Mouse (Mus musculus) kidney, postnatal 0 days (tissue): Measurements from ENCODE around the gene Echdc1. TPM values are rescaled to one million over a fixed set of nuclear protein-coding genes. Genes with fewer than 3 reads are reported as not detected.

Experiments used
- ATAC-seq: fragments of 200-750 bp; cut with Nextera tagmentation; replicated peaks from 2 replicates; pipeline ENCODE4 v1.8.0; 2017; ENCODE audit warnings: low read depth, moderate number of reproducible peaks, moderate TSS enrichment, moderate library complexity; ENCODE audit not compliant: low FRiP score
- DNase-seq: peaks from one replicate; pipeline ENCODE4 v3.0.0-alpha.2; 2016; ENCODE audit warnings: low spot score
- H3K27ac ChIP-seq: fragments of 300-500 bp; sonication (generic); 2 replicates; pipeline ENCODE4 v1.5.1; 2014; ENCODE audit warnings: mild to moderate bottlenecking
- H3K27me3 ChIP-seq: fragments of 300-500 bp; sonication (generic); 2 replicates; pipeline ENCODE4 v1.6.1; 2014; ENCODE audit warnings: low read length, mixed read lengths; ENCODE audit not compliant: insufficient read depth
- H3K36me3 ChIP-seq: fragments of 300-500 bp; sonication (generic); 2 replicates; pipeline ENCODE4 v1.6.1; 2014; ENCODE audit warnings: low read length, mixed read lengths; ENCODE audit not compliant: insufficient read depth
- H3K4me1 ChIP-seq: fragments of 300-500 bp; sonication (generic); replicated peaks from 2 replicates; pipeline ENCODE4 v1.6.1; 2014; ENCODE audit warnings: antibody characterized with exemption, low read length, mixed read lengths; ENCODE audit not compliant: insufficient read depth
- H3K4me2 ChIP-seq: fragments of 300-500 bp; sonication (generic); 2 replicates; pipeline ENCODE4 v1.6.1; 2014; ENCODE audit warnings: mild to moderate bottlenecking, low read length, moderate library complexity, mixed read lengths
- H3K4me3 ChIP-seq: fragments of 300-500 bp; sonication (generic); replicated peaks from 2 replicates; pipeline ENCODE4 v1.5.1; 2014; ENCODE audit warnings: low read depth, low read length
- H3K9ac ChIP-seq: fragments of 300-500 bp; sonication (generic); 2 replicates; pipeline ENCODE4 v1.6.1; 2014; ENCODE audit warnings: low read depth, low read length
- H3K9me3 ChIP-seq: fragments of 300-500 bp; sonication (generic); replicated peaks from 2 replicates; pipeline ENCODE4 v1.6.1; 2016; ENCODE audit warnings: low read length, inconsistent platforms, mixed read lengths
- CTCF ChIP-seq: IDR thresholded peaks from 2 replicates; pipeline ENCODE4 v1.5.1; 2016; ENCODE audit warnings: antibody characterized with exemption, low read depth, mild to moderate bottlenecking, moderate library complexity
- WGBS: fragments of 180-500 bp; shearing (Covaris S2); extraction: QIAGEN DNeasy Blood & Tissue Kit; methylation state at CpG from one replicate; pipeline ENCODE4 v1.1.7; 2014; 5-methylcytosine and 5-hydroxymethylcytosine counted together
- polyA plus RNA-seq: library from polyadenylated mRNA; unstranded; fragments of >200 nt; fragmentation: Nextera tagmentation; extraction: Ambion mirVana; gene quantifications from 2 replicates; pipeline ENCODE4 v1.2.1, GENCODE M21; 2015

The Echdc1 gene
- polyA plus RNA-seq, 1 experiment from 2014 or later, result 33.4 TPM

GRCm38 (mm10) chr10:29324817-29325216, 11.9 kb downstream of the Echdc1 start:
- 87% methylated on average over 2 of the region's 2 CpGs for WGBS
- Histone ChIP-seq H3K9ac (no peak overlapping the region), H3K4me3 (no peak overlapping the region), H3K4me1 (no peaks in the 10 kb centered on the region), H3K27me3 (no peaks in the 10 kb centered on the region), H3K27ac (no peak overlapping the region), H3K36me3 (no peaks in the 10 kb centered on the region), H3K4me2 (no peak overlapping the region), H3K9me3 (no peaks in the 10 kb centered on the region)
- no peak for ATAC-seq
- DNase-seq, result no peak
- TF ChIP-seq CTCF, result no peak

- no peak for TF ChIP-seq CTCF
- DNase-seq (no peak), ATAC-seq (no peak)
- Histone ChIP-seq H3K4me1 (no peaks in the 10 kb centered on the region), H3K9ac (no peak overlapping the region), H3K9me3 (no peaks in the 10 kb centered on the region), H3K27me3 (no peaks in the 10 kb centered on the region), H3K4me2 (no peak overlapping the region), H3K27ac (no peak overlapping the region), H3K36me3 (0 out of 2 replicates have a peak, but pooled peaks cover 2% of the 10 kb centered on the region), H3K4me3 (no peak overlapping the region)
- 48% methylated on average over 4 of the region's 4 CpGs for WGBS
These were observed 20.9 kb downstream of the Echdc1 start for GRCm38 (mm10) chr10:29333836-29334235.

- no peak overlapping the region for H3K4me3 ChIP-seq
- 0 out of 2 replicates have a peak, but pooled peaks cover 2% of the 10 kb centered on the region for H3K36me3 ChIP-seq
- ATAC-seq (no peak), DNase-seq (peak; percentile 73)
- H3K9ac ChIP-seq, result no peak overlapping the region
- no peaks in the 10 kb centered on the region for H3K27me3 ChIP-seq
- H3K9me3 ChIP-seq, result no peaks in the 10 kb centered on the region
- no peaks in the 10 kb centered on the region for H3K4me1 ChIP-seq
- 51% methylated on average over 4 of the region's 4 CpGs for WGBS
- no peak overlapping the region for H3K27ac ChIP-seq
- H3K4me2 ChIP-seq, result no peak overlapping the region
- peak; percentile 79 for TF ChIP-seq CTCF
These were observed 25.5 kb downstream of the Echdc1 start for GRCm38 (mm10) chr10:29338355-29339056.

GRCm38 (mm10) chr10:29344232-29344631, 31.3 kb downstream of the Echdc1 start:
- Histone ChIP-seq H3K4me3 (no peak overlapping the region), H3K4me1 (no peaks in the 10 kb centered on the region), H3K36me3 (peaks cover 15% of the 10 kb centered on the region), H3K27me3 (no peaks in the 10 kb centered on the region), H3K27ac (no peak overlapping the region), H3K9ac (no peak overlapping the region), H3K4me2 (no peak overlapping the region), H3K9me3 (no peaks in the 10 kb centered on the region)
- TF ChIP-seq CTCF, result no peak
- ATAC-seq (no peak), DNase-seq (no peak)
- WGBS, result 89% methylated on average over 4 of the region's 4 CpGs

- no peaks in the 10 kb centered on the region for H3K9me3 ChIP-seq
- peaks cover 15% of the 10 kb centered on the region for H3K36me3 ChIP-seq
- ATAC-seq (no peak), DNase-seq (no peak)
- H3K9ac ChIP-seq, result no peak overlapping the region
- WGBS, result 93% methylated on average over 7 of the region's 7 CpGs
- H3K4me3 ChIP-seq, result no peak overlapping the region
- H3K27ac ChIP-seq, result no peak overlapping the region
- TF ChIP-seq CTCF, result no peak
- H3K4me2 ChIP-seq, result no peak overlapping the region
- H3K27me3 ChIP-seq, result no peaks in the 10 kb centered on the region
- no peaks in the 10 kb centered on the region for H3K4me1 ChIP-seq
These were observed 33.7 kb downstream of the Echdc1 start for GRCm38 (mm10) chr10:29346638-29347037.

GRCm38 (mm10) chr10:29351420-29351819, 38.5 kb downstream of the Echdc1 start:
- no peak for TF ChIP-seq CTCF
- DNase-seq (no peak), ATAC-seq (no peak)
- Histone ChIP-seq H3K27me3 (no peaks in the 10 kb centered on the region), H3K4me2 (no peak overlapping the region), H3K9me3 (no peaks in the 10 kb centered on the region), H3K4me3 (no peak overlapping the region), H3K36me3 (peaks cover 14% of the 10 kb centered on the region), H3K4me1 (no peaks in the 10 kb centered on the region), H3K9ac (no peak overlapping the region), H3K27ac (no peak overlapping the region)
- WGBS, result 93% methylated on average over 2 of the region's 2 CpGs

DNA sequence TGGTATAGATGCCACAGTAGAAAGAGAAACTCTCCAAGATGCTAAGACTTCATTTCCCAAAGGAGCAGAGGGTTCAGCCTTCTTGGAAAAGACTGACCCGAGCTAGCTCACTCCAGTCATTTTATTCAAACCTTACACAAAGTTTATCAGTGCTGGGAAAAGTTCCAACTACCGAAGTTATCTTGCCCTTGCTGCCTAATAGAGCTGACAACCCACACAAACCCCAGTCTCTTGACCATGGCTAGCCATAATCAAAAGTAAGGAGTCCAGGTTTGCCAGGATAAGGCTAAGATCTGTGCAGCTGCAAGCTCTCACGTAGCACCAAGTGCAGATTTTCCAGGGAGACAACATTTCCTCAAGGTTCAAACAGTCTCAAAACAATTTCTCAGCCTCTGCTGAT, 39.6 kb downstream of the Echdc1 start:
- Histone ChIP-seq H3K4me3 (no peak overlapping the region), H3K9ac (no peak overlapping the region), H3K36me3 (peaks cover 7% of the 10 kb centered on the region; the same call in 1 of the 2 replicates), H3K4me1 (no peaks in the 10 kb centered on the region), H3K4me2 (no peak overlapping the region), H3K27me3 (no peaks in the 10 kb centered on the region), H3K9me3 (no peaks in the 10 kb centered on the region), H3K27ac (no peak overlapping the region)
- ATAC-seq, result no peak
- no peak for DNase-seq
- no peak for TF ChIP-seq CTCF
- 89% methylated on average over 3 of the region's 3 CpGs for WGBS
